Mouse (Mus musculus): ENCODE data around the gene Gja5.
"Not testable (repeated sequence)": the region's sequence is repeated elsewhere in the genome, so short reads cannot be mapped to it uniquely, and the experiment has no call there.

DNA sequence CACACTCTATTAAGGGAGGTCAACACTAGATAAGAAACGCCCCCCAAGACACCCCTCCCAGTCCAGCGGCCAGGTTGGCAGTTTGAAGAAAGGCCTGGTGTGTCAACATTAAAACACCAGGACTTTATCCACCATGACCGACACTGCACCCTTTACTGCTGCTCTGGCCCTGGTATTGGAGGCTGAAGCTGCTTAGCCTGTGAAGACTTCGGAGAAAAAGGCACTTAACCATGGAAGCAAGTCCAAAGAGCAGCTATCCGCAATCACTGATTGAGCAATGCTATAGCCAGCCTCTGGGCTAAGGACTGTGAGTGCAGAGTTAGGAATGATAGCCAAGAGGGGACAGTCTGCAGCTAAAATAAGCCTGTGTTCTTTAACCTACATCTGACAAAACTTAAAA is 167.9 kb downstream of the Gja5 start:
- not testable (repeated sequence) for TF ChIP-seq EP300, CTCF (IDR thresholded peaks at IDR 0.05)
